Mouse (Mus musculus) cerebellum, adult 8-10 months (tissue): ENCODE data around the gene Snd1.

Experiments used
- DNase-seq: peaks from one replicate; pipeline ENCODE4 v3.0.0; 2022

The Snd1 gene

DNA sequence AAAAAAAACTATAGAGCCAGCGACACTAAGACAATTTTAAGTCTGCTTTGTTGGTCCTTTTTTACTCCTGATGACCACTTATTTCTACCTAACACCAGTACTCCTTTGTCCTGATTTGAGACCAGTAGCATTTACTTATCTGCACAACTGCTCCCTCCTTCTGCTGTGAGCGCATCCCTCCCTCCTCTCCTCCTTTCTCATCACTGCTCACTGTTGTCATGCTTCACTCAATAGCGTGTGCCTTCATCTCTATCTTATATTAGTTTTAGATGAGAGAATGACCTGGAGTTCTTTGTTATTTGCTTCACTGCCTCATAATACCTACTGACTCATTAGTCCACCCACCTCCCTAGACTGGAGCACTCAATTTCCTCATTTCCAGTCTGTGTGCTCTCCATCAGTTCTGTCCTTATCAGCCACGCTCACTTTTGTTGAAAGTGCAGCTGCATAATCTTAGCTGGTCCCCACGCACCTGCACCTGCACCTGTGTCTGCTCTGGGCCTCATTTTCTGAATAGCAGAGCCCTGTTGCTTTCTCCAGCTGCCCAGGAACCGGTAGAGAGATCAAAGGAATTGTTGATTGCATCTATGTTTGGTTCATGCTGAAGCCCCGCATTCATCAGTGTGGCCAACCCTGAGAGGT lies 242.4 kb downstream of the Snd1 start:
- DNase-seq: no peak

DNA sequence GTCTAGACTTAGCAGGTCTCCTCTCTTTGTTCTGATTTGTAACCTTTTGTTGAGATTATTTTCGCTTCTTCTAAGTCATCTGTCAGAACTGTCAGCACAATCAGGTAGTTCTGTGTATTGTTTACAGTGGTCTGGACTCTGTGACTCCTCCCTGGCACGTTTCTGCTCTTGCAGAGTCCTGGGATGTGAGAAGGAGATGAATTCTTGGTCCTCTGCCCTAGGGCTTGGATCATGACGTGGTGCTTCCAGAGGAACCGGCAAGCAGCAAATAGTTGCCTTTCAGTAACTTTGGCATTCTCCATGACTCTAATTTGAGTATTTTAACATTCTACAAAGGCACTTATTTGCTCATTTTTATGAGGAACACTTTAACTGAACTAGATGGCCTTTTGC lies 242.9 kb downstream of the Snd1 start:
- no peak for DNase-seq

DNA sequence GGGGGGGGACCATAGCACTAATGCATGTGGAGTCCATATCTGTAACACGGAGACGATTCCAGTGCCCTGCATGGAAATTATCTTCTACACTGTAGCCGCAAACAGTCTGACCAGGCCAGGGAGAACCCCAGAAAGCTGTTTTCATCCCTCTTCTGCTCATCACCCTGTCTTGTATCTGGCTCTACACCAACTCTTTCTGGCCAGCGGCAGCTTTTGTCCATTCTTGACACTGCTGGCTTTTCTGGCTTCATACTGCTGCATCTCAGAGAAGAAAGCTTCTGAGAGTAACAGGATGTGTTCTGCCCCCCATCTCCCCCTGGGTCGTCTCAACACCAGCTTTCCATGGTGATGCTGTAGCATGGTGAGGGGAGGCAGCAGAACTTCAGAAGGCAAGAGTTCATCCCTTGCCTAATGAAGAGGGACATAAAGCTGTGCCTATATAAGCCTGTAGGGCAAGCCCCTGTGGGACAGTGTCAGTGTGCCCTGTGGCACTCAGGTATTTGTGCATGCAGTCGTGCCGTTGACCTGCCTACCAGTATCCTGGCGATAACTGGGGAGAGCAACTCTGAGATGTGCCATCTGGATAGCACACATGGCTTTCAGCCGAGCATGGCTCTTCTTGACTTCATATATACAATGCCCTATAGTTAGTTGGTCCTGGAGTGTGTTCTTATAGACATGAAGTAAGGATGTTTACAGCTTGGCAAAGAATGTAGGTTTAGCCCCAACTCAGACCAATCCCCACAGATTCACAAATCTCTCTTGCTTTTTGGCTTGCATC lies 245.6 kb downstream of the Snd1 start:
- DNase-seq: peak; percentile 35

DNA sequence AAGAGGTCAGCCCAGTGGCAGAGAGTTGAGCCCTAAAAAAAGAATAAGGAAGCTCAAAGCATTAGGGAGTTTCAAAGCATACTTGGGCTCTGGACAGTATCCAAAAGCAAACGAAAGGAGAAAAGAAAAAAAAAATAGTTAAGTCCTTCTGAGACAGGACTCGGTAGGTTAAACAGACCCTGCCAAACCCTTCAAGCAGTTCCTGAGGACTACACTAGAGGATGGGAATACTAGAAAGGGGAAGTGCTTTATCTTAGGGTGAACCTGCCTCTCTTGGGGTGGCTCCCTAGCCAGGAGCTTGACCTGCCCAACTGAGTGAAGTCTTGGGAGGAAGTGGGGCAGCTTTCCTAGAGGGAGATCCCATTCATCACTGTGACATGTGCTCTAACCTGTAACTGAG lies 248.1 kb downstream of the Snd1 start:
- DNase-seq: no peak

DNA sequence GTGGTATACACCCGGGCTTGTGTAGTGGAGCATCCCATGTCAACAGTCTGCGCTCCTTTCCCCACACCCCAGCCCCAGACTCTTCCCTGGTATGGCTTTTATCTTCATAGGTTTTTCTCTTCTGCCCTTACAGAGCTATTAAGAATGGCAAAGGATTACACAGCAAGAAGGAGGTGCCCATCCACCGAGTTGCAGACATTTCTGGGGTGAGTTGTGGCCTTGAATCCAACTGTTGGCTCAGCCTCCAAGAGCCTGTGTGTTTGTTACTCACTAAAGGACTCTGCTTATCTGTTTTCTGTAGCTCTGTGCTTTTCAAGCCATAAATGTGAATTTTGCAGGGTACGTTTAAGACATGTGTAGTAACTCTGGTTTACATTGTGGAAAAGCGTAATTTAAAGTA lies 249.8 kb downstream of the Snd1 start:
- DNase-seq: no peak

DNA sequence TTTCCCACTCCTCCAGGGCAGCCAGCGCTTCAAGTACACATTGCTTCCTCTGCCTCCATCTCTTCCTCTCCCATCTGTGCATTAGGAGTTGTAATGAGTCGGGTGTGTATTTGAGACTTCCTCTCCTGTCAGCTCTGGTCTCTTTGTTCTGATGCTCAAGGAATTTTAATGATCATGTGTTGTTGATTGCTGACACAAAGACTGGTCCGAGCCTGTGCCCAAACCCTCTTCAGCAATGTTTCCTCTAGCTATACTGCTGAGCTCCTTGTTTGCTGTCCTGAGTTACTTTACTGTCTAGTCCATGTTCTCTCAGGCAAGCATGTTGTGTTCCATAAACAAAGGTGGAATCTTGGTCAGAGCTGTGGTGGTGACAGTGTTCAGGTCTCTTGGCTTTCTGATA lies 254.3 kb downstream of the Snd1 start:
- DNase-seq: no peak

DNA sequence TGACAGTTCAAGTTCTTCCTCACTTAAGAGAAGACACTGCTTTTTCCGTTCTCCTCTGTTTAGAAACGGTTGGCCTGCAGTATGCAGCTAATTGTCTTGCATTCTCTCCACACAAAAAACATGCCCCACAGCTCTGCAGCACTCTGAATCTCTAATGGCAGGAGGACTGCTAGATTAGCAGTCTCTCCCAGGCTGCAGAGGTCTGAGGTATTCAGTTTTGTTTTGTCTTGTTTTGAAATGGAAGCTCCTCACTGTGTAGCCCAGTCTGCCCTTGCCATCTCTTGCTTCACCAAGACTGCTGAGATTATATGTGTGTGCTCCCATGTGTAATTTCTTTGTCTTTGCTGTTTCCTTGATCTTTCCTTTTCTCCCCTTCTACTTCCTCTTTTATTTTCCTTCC lies 254.7 kb downstream of the Snd1 start:
- no peak for DNase-seq

DNA sequence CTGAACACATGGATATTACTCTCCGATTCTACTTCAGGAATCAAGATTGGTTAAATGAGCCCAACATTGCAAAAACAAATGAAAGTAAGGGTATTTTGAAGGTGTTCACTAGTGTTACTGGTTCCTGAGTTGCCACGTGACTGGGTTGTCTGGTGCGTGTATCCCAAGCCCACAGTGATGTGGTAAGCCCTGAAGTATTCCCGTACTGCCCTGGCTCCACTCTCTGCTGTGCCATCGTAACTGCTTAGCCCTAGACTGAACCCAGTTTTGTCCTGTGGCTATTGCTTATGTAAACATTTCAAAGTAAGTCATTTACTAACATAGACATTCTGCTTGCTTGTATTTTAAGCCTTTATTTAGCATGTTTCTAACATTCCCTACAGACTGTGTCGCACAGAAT lies 256.3 kb downstream of the Snd1 start:
- DNase-seq: no peak

DNA sequence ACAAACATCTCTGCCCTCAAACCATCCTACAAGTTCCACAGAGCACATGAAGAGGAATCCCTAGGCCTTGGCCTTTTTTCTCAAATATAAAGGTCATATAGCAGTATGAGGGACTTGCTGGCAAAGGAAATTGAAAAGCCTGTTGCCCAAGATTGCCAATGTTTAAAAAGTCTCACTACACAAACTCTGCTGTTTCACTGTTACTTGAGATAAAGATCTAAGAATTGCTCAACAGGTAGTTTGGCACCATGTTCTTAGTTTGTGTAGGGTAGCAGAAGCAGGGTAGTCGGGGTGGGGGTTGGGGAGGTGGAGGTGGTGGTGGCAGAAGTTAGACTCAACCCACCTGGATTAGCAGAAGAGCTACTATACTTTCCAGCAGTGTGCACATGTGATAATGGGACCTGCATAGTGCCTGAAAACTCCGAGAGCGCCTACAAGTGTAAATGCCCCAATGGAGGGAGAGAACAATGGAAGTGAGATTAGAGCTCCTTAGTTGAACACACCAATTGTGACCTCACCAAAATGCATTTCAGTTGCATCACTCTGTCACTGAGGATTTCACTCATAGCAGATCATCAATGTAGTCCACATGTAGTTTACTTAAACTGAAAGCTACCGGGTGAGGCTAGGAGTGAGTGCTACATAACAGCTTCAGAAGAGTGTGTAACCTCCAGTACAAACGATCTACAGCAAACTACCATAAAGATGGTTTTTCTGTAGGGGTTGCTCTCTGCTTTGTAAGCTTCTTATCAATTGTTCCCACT lies 259.1 kb downstream of the Snd1 start:
- DNase-seq: no peak

DNA sequence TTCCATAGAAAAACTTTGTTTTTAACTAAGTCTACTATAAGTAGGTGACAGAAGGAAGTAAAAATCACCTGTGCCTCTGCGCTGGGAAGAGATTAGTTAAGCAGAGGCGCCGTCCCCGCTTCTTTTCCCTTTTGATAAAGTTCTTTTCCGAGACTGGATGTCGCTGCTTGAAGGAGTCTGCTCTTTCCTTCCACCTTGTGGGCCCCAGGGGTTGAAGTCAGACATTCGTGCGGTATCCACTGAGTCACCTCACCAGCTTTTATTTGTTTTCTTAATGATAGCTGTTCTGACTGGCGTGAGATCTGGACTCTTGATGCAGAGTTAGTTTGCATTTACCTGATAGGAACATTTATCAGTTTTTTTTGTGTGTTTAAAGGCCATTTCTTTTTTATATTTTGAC lies 260.2 kb downstream of the Snd1 start:
- no peak for DNase-seq

DNA sequence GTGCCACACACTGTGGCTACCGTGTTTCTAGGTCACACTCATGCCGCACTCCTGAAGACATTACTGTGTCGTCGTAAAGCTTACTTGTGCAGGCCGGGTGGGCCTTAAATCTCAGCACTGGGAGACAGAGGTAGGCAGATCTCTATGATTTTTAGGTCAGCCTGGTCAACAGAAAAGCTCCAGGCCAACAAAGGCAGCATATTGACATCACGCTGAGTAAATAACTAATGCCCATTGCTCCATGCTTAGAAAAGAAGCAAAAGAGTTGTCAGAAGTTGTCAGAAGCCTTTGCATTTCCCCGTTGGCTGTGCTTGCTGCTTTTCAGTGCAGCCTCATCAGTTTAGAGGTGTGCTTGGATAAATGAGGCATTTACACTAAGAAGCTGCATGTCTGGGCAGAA lies 261.7 kb downstream of the Snd1 start:
- no peak for DNase-seq

DNA sequence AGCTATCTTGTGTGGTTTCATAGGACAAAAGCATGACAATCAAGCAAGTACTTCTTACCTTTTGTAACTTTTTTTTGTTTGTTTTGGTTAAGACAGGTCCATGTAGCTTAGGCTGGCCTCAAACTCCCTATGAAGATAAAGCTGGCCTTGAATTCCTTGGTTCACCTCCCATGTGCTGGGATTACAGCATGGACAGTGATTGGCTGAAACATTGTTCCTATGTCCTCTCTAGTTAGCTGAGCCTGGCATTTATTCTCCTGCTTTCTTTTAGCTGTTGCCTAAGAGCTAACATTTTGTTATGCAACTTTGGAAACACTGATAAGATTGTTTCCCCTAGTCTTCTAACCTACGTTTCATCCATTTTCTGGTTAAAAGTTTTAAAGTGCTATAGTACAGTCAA lies 262.7 kb downstream of the Snd1 start:
- no peak for DNase-seq

DNA sequence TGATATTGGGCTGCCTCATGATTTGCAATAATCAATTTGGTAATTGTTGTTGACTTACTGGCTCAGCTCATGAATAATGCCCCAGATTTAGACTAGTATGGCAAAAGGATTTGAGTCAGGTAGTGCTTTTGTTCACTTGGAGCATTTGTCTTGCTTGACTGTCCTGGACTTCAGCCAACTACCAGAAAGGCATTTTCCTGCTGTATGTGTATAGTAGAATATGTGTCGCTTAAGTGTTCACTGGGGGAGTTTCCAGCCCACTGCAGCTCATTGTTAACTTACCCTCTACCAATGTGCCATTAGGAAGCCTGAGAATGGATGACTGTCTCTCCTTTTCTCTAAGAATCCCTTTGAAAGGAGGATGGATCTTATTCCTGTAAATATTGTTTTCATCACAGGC lies 268.6 kb downstream of the Snd1 start:
- no peak for DNase-seq

DNA sequence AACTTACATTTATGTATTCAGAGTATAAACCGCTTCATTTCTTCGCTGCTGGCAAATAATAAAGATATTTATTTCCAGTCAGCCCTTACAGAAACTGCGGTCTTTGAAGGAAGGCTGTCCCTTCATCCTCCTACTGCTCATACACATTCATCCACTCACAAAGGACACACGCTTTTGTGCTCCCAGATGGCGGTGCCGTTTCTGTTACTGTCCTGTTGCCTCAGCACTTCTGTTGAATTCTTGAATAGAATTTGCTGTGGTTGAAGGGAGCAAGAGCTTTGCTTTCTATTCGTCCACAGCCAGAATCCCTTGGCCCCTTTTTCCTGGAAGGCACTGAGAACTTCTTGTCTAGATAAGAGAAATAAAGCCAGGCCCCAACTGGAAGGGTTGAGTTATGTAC lies 270.9 kb downstream of the Snd1 start:
- DNase-seq: no peak

DNA sequence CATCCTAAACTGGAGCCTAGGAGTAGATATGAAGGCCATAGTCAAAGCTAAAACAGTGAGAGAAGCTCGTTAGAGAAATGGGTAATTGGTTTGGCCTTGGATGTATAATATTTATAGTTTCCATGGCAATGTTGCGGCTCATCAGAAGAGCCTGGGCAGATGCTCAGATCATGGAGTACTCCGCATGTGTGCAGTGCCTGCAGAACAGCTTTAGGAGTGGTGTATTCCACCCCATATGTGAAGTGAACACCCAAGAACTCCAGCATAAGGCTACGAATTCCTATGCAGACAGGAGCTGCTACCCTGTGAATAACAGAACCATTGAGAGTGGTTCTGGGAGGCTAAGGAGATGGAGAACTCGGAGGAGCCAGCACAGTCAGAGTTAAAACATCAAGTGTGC lies 272.1 kb downstream of the Snd1 start:
- no peak for DNase-seq

DNA sequence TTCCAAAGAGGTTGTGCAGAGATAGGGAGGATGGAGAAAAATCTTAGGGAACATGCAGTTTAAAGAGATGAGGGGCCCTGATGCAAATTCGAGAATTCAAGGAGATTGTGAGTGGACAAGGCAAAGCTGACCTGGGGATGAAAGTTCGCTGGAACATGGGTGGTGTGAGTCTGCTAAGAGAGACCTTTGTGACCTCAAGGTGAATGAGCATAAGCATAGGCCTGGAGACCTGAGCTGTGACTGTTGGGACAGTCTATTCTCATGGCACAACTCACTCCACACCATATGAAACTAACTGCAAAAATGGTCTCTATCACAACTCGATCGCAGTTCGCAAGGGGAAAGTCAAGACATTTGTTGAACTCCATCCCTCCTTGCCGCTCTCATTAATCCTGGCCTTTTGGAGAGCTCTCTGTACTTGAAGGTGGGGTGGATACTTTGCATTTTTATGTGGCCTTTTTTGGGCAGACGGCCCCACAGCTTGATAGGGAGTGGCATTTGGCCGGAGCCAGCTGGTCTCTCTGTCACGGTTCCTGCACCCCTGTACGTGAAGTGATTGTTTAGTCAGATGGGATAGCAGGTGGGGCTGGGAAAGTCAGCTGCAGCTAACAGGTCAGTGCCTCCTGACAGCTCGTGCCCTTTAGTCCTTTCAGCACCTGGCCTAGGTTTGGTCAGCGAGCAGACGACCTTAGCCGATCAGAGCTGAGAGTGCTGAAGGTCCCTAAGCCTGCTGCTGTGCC lies 273.2 kb downstream of the Snd1 start:
- DNase-seq: peak; percentile 82

DNA sequence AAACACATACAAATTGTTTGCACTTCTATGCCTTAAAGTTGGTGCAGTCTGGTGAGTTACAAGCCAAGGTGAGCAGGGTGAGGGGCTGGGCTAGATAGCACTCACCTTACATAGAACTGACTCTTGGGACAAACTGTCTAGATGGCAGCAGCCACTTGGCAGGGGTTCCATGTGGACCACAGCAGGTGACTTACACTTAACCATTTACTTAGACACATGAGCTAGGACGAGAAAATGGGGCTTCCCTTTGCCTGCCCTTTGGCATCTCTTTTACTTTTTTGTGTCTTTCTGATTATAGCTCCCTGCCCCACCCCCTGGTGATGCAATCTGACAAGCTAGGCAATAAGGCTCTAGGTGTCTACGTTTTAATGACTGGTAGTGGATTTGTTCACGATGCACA lies 274.3 kb downstream of the Snd1 start:
- DNase-seq: no peak

DNA sequence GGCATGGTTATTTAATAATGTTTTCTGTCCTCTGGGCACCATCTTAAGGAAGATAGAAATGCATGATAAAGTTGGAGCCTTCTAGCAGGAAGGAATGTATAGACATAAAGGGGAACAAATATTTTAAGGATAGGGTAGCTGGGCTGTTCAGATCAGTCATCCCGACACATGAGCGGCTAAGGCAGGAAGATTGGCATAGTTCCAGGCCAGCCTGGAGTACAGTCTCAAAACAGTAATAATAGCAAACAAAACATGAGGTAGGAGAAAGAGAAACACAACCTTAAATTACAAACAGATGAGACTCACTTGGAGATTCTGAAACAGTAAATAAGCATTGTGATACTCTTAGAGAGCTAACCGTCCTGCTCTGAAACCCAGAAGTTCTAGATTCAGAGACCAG lies 276.2 kb downstream of the Snd1 start:
- DNase-seq: no peak

DNA sequence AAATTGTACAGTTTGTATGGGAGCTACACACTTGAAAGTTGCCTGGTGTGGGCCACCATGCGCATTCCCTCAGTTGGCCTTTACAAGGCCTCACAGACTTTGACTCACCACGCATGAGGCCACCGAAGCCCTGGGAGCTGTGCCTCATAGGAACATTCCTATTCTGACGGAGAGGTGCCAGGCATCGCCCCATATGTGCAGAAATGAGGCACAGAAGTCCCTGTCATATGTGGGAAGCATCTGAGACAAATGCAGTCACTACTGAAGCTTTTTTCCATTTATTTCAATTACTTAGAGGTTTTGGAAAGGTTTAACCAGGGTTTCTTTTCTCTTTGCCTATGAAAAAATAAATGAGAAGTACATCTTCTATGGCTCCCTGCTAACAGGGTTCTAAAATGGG lies 278.3 kb downstream of the Snd1 start:
- no peak for DNase-seq

DNA sequence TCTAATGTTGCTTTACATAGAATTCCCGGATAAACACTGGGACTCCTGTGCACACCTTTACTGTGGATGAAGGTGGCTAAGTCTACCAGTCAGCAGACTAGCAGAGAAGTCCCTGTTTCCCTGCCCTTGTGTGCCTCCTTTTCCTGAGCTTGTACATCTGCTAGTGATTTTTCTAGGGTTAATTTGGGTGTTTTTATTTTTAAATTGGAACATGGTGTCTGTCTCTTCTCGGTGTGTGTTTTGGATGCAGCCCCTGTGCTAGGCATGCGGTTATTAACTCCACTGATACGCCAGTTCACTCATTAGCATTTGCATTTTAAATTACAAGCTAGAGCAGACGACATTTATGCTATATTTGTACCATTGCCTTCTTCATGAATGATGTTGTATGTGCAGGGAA lies 278.7 kb downstream of the Snd1 start:
- DNase-seq: no peak

DNA sequence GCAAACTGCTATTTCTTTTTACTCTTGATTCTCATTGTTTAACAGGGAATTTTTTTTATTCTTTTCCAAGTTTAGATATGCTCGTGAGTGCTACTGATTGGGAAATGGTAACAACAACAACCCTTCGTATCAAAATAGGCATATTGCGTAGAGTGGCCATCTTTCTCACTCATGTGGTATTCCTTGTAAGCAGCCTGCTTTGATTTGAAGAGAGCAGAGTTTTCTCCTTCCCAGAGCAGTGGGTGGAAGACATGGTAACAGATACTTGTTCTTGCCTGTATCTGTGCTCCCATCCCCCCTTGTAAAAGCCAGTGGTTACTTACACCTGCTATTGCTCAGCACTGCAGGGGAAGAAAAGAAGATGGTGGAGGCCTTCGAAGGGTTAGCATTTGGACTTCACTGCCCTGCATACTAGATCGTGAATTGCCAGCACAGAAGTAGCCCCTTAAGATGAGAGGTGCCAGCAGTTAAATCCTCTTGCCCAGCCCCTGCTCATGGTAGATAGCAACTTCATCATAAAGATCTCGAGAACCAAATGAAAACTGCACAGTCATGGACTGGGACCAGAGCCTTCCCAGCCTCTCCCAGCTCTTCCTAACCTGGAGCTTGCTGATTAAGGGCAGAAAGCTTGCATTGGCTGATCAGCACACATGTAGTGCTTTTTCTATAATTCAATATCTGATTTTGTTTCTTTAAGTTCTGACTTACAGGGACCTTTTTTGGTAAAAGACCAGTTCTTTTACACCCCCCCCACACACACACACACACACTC lies 279.4 kb downstream of the Snd1 start:
- DNase-seq: no peak

DNA sequence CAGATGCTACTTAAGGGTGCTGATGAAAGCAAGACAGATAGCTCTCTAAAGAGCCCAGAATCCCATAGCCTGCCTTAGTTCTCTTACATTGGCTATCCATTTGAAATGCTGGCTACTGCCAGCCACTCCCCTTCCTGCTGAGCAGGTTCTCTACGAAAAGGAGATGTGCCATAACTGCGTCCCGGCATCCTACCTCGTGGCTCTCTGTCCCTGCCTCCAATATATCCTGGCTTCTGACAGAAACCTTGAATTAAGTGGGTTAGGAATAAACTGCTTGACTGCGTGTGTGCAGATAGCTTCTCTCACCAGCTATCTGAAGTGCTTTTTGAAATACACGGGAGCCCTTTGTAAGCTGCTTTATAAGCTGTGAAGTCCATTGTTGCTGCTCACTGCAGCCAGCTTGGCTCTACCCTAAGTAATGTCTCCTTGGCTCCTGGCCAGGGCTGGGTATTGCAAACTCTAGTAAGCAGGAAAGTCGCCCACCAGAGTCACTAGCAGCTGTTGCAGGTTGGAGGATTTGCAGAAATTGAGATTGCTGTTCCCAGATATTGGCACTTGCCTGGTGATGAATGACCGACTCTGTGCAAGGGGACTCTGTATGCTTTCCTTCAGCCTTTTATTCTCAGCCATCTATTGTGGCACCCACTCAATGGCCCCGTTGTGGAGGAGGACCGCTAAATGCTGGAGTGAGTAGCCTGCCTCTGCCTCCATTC lies 281.5 kb downstream of the Snd1 start:
- DNase-seq: no peak
